Mouse (Mus musculus) naive thymus-derived CD4-positive, alpha-beta T cell, adult 2 months (primary cell): ENCODE measurements around the gene Ankdd1b.
A peak's percentile ranks its signal among the peaks of the same experiment; 100 is the strongest.

Experiments used
- DNase-seq: peaks from one replicate; pipeline ENCODE4 v3.0.0-alpha.2; 2011; ENCODE audit warnings: low read depth

The Ankdd1b gene

GRCm38 (mm10) chr13:96454288-96454687 lies 16.7 kb downstream of the Ankdd1b start:
- no peak for DNase-seq

- DNase-seq, result no peak
Observed at GRCm38 (mm10) chr13:96452621-96453020, 18.4 kb downstream of the Ankdd1b start.

GRCm38 (mm10) chr13:96451386-96452140 lies 19.4 kb downstream of the Ankdd1b start:
- no peak for DNase-seq

GRCm38 (mm10) chr13:96450869-96451268 lies 20.1 kb downstream of the Ankdd1b start:
- no peak for DNase-seq

- no peak for DNase-seq
Observed at GRCm38 (mm10) chr13:96450205-96450856, 20.7 kb downstream of the Ankdd1b start.

GRCm38 (mm10) chr13:96440436-96440835 lies 30.6 kb downstream of the Ankdd1b start:
- no peak for DNase-seq

GRCm38 (mm10) chr13:96436921-96437320 lies 34.1 kb downstream of the Ankdd1b start:
- no peak for DNase-seq

- DNase-seq, result no peak
Observed at GRCm38 (mm10) chr13:96435793-96436192, 35.2 kb downstream of the Ankdd1b start.

GRCm38 (mm10) chr13:96434899-96435331 lies 36.1 kb downstream of the Ankdd1b start:
- DNase-seq, result no peak

GRCm38 (mm10) chr13:96433648-96434190 lies 37.3 kb downstream of the Ankdd1b start:
- peak; percentile 33 for DNase-seq

GRCm38 (mm10) chr13:96433041-96433440 lies 38.0 kb downstream of the Ankdd1b start:
- peak; percentile 8 for DNase-seq

- DNase-seq, result no peak
Observed at GRCm38 (mm10) chr13:96432376-96432811, 38.6 kb downstream of the Ankdd1b start.

GRCm38 (mm10) chr13:96431595-96432156 lies 39.3 kb downstream of the Ankdd1b start:
- peak; percentile 89 for DNase-seq

GRCm38 (mm10) chr13:96428531-96428930 lies 42.5 kb downstream of the Ankdd1b start:
- no peak for DNase-seq

GRCm38 (mm10) chr13:96426044-96426443 lies 45.0 kb downstream of the Ankdd1b start:
- no peak for DNase-seq

GRCm38 (mm10) chr13:96424496-96425274 lies 46.3 kb downstream of the Ankdd1b start:
- DNase-seq, result no peak

GRCm38 (mm10) chr13:96421230-96421629 lies 49.8 kb downstream of the Ankdd1b start:
- no peak for DNase-seq

- no peak for DNase-seq
Observed at GRCm38 (mm10) chr13:96418487-96418886, 52.5 kb downstream of the Ankdd1b start.

- DNase-seq, result no peak
Observed at GRCm38 (mm10) chr13:96417261-96417813, 53.7 kb downstream of the Ankdd1b start.

- no peak for DNase-seq
Observed at GRCm38 (mm10) chr13:96416380-96416779, 54.6 kb downstream of the Ankdd1b start.

GRCm38 (mm10) chr13:96414384-96414783 lies 56.6 kb downstream of the Ankdd1b start:
- no peak for DNase-seq

GRCm38 (mm10) chr13:96408786-96409185 lies 62.2 kb downstream of the Ankdd1b start:
- DNase-seq, result no peak
